Mouse (Mus musculus) CH12.LX (cell line): ENCODE results near the gene 4930404N11Rik.

ENCODE experiments used
- CHD2 ChIP-seq: IDR thresholded peaks from 2 replicates; pipeline ENCODE4 v1.6.1; 2011; ENCODE audit warnings: low read length, improper control_type of control experiment
- CTCF ChIP-seq, 2 experiments: IDR thresholded peaks in 1 of 2; conservative IDR thresholded peaks in 1 of 2; 2 replicates each; pipeline ENCODE4 v1.5.1; 2011 to 2012; ENCODE audit warnings: low read depth in 2 of 2, low read length in 2 of 2, improper control_type of control experiment in 1 of 2, inconsistent platforms in 1 of 2, mild to moderate bottlenecking in 1 of 2, moderate library complexity in 1 of 2
- EP300 ChIP-seq: IDR thresholded peaks from 2 replicates; pipeline ENCODE4 v1.6.1; 2011; ENCODE audit warnings: low read length, improper control_type of control experiment
- JUND ChIP-seq: conservative IDR thresholded peaks from 2 replicates; pipeline ENCODE4 v1.6.1; 2011; ENCODE audit warnings: low read depth, low read length, improper control_type of control experiment
- KAT2A ChIP-seq: IDR thresholded peaks from 2 replicates; pipeline ENCODE4 v1.6.1; 2012; ENCODE audit warnings: low read length, improper control_type of control experiment, inconsistent platforms; ENCODE audit not compliant: insufficient replicate concordance
- NRF1 ChIP-seq: IDR thresholded peaks from 2 replicates; pipeline ENCODE4 v1.6.1; 2014; ENCODE audit warnings: low read depth, mild to moderate bottlenecking, inconsistent platforms, low read length, improper control_type of control experiment, moderate library complexity
- PAX5 ChIP-seq: IDR thresholded peaks from 2 replicates; pipeline ENCODE4 v1.6.1; 2012; ENCODE audit warnings: low read length, inconsistent platforms, mixed read lengths
- POLR2A ChIP-seq: IDR thresholded peaks from 2 replicates; pipeline ENCODE4 v1.6.1; 2011; ENCODE audit warnings: low read depth, mild to moderate bottlenecking, improper control_type of control experiment, low read length
- USF1 ChIP-seq: IDR thresholded peaks from 2 replicates; pipeline ENCODE4 v1.6.1; 2014; ENCODE audit warnings: low read depth, mild to moderate bottlenecking, inconsistent platforms, low read length, improper control_type of control experiment

- TF ChIP-seq POLR2A = no peak
- no peak for TF ChIP-seq CTCF (conservative IDR thresholded peaks at IDR 0.05 in 1 of 2, IDR thresholded peaks at IDR 0.05 in 1 of 2; ENCODE audit: low read depth in 2 of 2, low read length in 2 of 2)
- no peak for TF ChIP-seq CHD2
- TF ChIP-seq PAX5 = no peak
- TF ChIP-seq USF1 = no peak
- no peak for TF ChIP-seq NRF1
- TF ChIP-seq KAT2A = no peak
- no peak for TF ChIP-seq JUND
- TF ChIP-seq EP300 = no peak
These were observed 31.1 kb upstream of the 4930404N11Rik start for GRCm38 (mm10) chr10:81396749-81397148.
